Mouse (Mus musculus) kidney, adult 9 months (tissue): Measurements from ENCODE around the gene Pabpc4.
"Not testable (repeated sequence)": the region's sequence is repeated elsewhere in the genome, so short reads cannot be mapped to it uniquely, and the experiment has no call there.

Experiments used
- DNase-seq: peaks from one replicate; pipeline ENCODE4 v3.0.0; 2022

The Pabpc4 gene

GRCm38 (mm10) chr4:123298980-123299670, 37.0 kb downstream of the Pabpc4 start:
- DNase-seq, result peak; percentile 73

GRCm38 (mm10) chr4:123305789-123306188, 43.6 kb downstream of the Pabpc4 start:
- peak; percentile 72 for DNase-seq

- DNase-seq, result no peak
These were observed 44.8 kb downstream of the Pabpc4 start for GRCm38 (mm10) chr4:123306999-123307398.

GRCm38 (mm10) chr4:123308292-123308691, 46.1 kb downstream of the Pabpc4 start:
- no peak for DNase-seq

- DNase-seq, result no peak
These were observed 49.7 kb downstream of the Pabpc4 start for GRCm38 (mm10) chr4:123311845-123312244.

- DNase-seq, result no peak
These were observed 50.9 kb downstream of the Pabpc4 start for GRCm38 (mm10) chr4:123313010-123313409.

GRCm38 (mm10) chr4:123314497-123314896, 52.3 kb downstream of the Pabpc4 start:
- no peak for DNase-seq

GRCm38 (mm10) chr4:123322910-123323309, 60.8 kb downstream of the Pabpc4 start:
- DNase-seq, result not testable (repeated sequence)

GRCm38 (mm10) chr4:123323534-123323933, 61.4 kb downstream of the Pabpc4 start, which contains the start of gene Oxct2a:
Gene Oxct2a, minus strand, starts transcription at chr4:123323634.
- no peak for DNase-seq

GRCm38 (mm10) chr4:123326087-123326486, 63.9 kb downstream of the Pabpc4 start:
- DNase-seq, result no peak

- no peak for DNase-seq
These were observed 65.5 kb downstream of the Pabpc4 start for GRCm38 (mm10) chr4:123327630-123328029.

- DNase-seq, result no peak
These were observed 66.8 kb downstream of the Pabpc4 start for GRCm38 (mm10) chr4:123328946-123329345.

GRCm38 (mm10) chr4:123331326-123331725, 69.2 kb downstream of the Pabpc4 start:
- no peak for DNase-seq

- not testable (repeated sequence) for DNase-seq
These were observed 69.8 kb downstream of the Pabpc4 start for GRCm38 (mm10) chr4:123331961-123332360.

GRCm38 (mm10) chr4:123333151-123333550, 71.0 kb downstream of the Pabpc4 start:
- DNase-seq, result no peak

- DNase-seq, result no peak
These were observed 72.0 kb downstream of the Pabpc4 start for GRCm38 (mm10) chr4:123334177-123334576.

- not testable (repeated sequence) for DNase-seq
These were observed 73.1 kb downstream of the Pabpc4 start for GRCm38 (mm10) chr4:123335244-123335643.

GRCm38 (mm10) chr4:123335796-123336585, 73.8 kb downstream of the Pabpc4 start:
- no peak for DNase-seq

- DNase-seq, result no peak
These were observed 75.5 kb downstream of the Pabpc4 start for GRCm38 (mm10) chr4:123337693-123338092.

GRCm38 (mm10) chr4:123340232-123340631, 78.1 kb downstream of the Pabpc4 start:
- DNase-seq, result no peak

- DNase-seq, result no peak
These were observed 80.0 kb downstream of the Pabpc4 start for GRCm38 (mm10) chr4:123342091-123342641.

GRCm38 (mm10) chr4:123342642-123343470, 80.7 kb downstream of the Pabpc4 start, which contains the start of gene Bmp8a:
Gene Bmp8a, minus strand, starts transcription at chr4:123343252.
- DNase-seq, result peak; percentile 45

GRCm38 (mm10) chr4:123343471-123343789, 81.3 kb downstream of the Pabpc4 start:
- DNase-seq, result no peak
